Mouse (Mus musculus): Measurements from ENCODE around the gene Tnfrsf17. TPM values are rescaled to one million over a fixed set of nuclear protein-coding genes. Genes with fewer than 3 reads are reported as not detected.
"Not testable (repeated sequence)": the region's sequence is repeated elsewhere in the genome, so short reads cannot be mapped to it uniquely, and the experiment has no call there.

The Tnfrsf17 gene
- polyA plus RNA-seq, 1 experiment = 1.2 TPM

- Histone ChIP-seq H3K4me3 (ENCODE audit: insufficient read depth, low read length) (no peak overlapping the region), H3K27ac (ENCODE audit: insufficient read depth, low read length) (no peak overlapping the region), H3K4me1 (ENCODE audit: control insufficient read depth, insufficient read depth, low read length) (no peaks in the 10 kb centered on the region)
- TF ChIP-seq CTCF (IDR thresholded peaks at IDR 0.05; ENCODE audit: extremely low read depth, insufficient read depth, low read length) (no peak), POLR2A (IDR thresholded peaks at IDR 0.05; ENCODE audit: extremely low read depth, insufficient read depth, low read length) (no peak)
Observed at GRCm38 (mm10) chr16:11331030-11331429, 17.4 kb downstream of the Tnfrsf17 start.

- TF ChIP-seq CTCF (IDR thresholded peaks at IDR 0.05; ENCODE audit: extremely low read depth, insufficient read depth, low read length) (no peak), POLR2A (IDR thresholded peaks at IDR 0.05; ENCODE audit: extremely low read depth, insufficient read depth, low read length) (no peak)
- Histone ChIP-seq H3K4me3 (ENCODE audit: insufficient read depth, low read length) (no peak overlapping the region), H3K4me1 (ENCODE audit: control insufficient read depth, insufficient read depth, low read length) (no peaks in the 10 kb centered on the region), H3K27ac (ENCODE audit: insufficient read depth, low read length) (peak overlapping the region; percentile 33; the same call in 1 of the 2 replicates)
Observed at GRCm38 (mm10) chr16:11343292-11343815, 29.7 kb downstream of the Tnfrsf17 start.

GRCm38 (mm10) chr16:11351903-11352302, 38.3 kb downstream of the Tnfrsf17 start:
- no peak for TF ChIP-seq POLR2A (IDR thresholded peaks at IDR 0.05; ENCODE audit: extremely low read depth, insufficient read depth, low read length)
- TF ChIP-seq CTCF (IDR thresholded peaks at IDR 0.05; ENCODE audit: extremely low read depth, insufficient read depth, low read length) = no peak
- no peak overlapping the region for H3K4me3 ChIP-seq (ENCODE audit: insufficient read depth, low read length)
- H3K4me1 ChIP-seq (ENCODE audit: control insufficient read depth, insufficient read depth, low read length) = no peaks in the 10 kb centered on the region
- H3K27ac ChIP-seq (ENCODE audit: insufficient read depth, low read length) = no peak overlapping the region

- TF ChIP-seq CTCF (IDR thresholded peaks at IDR 0.05; ENCODE audit: extremely low read depth, insufficient read depth, low read length) (no peak), POLR2A (IDR thresholded peaks at IDR 0.05; ENCODE audit: extremely low read depth, insufficient read depth, low read length) (no peak)
- Histone ChIP-seq H3K4me1 (ENCODE audit: control insufficient read depth, insufficient read depth, low read length) (no peaks in the 10 kb centered on the region), H3K4me3 (ENCODE audit: insufficient read depth, low read length) (no peak overlapping the region), H3K27ac (ENCODE audit: insufficient read depth, low read length) (no peak overlapping the region)
Observed at GRCm38 (mm10) chr16:11359173-11359572, 45.6 kb downstream of the Tnfrsf17 start.

DNA sequence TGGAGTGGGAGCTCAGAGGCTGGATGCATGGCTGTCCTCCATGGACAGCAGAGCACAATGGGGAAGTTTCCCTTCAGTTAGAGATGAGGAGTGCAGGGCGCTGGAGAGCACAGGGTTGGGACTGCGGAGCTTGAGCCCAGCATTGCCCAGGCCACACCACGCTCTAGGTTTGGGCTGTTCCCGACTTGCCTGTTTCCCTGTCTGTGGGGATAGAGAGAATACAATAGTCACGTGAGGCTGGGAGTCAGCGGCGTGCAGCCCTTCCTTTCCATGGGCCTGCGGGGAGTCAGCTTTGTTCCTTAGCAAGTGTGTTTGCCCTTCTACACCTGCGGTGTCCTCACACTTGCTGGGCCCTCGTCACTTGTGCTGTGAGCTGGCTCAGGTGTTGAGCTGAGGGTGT, 46.3 kb downstream of the Tnfrsf17 start:
- Histone ChIP-seq H3K4me1 (ENCODE audit: control insufficient read depth, insufficient read depth, low read length) (no peaks in the 10 kb centered on the region), H3K4me3 (ENCODE audit: insufficient read depth, low read length) (no peak overlapping the region), H3K27ac (ENCODE audit: insufficient read depth, low read length) (no peak overlapping the region)
- no peak for TF ChIP-seq CTCF (IDR thresholded peaks at IDR 0.05; ENCODE audit: extremely low read depth, insufficient read depth, low read length)
- TF ChIP-seq POLR2A (IDR thresholded peaks at IDR 0.05; ENCODE audit: extremely low read depth, insufficient read depth, low read length) = no peak

- H3K4me3 ChIP-seq (ENCODE audit: insufficient read depth, low read length); H3K27ac ChIP-seq (ENCODE audit: insufficient read depth, low read length); H3K4me1 ChIP-seq (ENCODE audit: control insufficient read depth, insufficient read depth, low read length): not testable (repeated sequence)
Observed at GRCm38 (mm10) chr16:11360576-11360975, 47.0 kb downstream of the Tnfrsf17 start.

DNA sequence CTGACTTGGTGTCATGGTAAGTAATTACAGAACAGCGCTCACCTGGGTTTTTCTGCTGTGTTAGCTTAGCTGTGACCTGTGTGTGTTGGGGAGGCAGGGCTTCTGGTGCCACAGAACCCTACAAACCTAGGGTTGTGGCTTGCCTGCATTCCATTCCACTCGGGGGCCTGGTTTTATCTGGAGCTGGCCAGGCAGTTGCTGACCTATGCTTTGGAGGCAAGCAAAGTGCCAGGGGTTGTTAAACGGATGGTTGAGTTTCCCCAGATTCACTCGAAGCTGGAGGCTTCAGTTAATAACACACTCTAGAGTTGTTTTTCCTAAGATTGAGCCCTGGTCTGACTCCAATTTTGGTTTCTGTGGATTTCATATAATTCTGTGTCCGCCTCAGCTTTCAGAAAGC, 52.0 kb downstream of the Tnfrsf17 start:
- H3K4me1 ChIP-seq (ENCODE audit: control insufficient read depth, insufficient read depth, low read length) = no peaks in the 10 kb centered on the region

GRCm38 (mm10) chr16:11366851-11367250, 53.2 kb downstream of the Tnfrsf17 start:
- no peak for TF ChIP-seq POLR2A (IDR thresholded peaks at IDR 0.05; ENCODE audit: extremely low read depth, insufficient read depth, low read length)
- no peak for TF ChIP-seq CTCF (IDR thresholded peaks at IDR 0.05; ENCODE audit: extremely low read depth, insufficient read depth, low read length)
- Histone ChIP-seq H3K4me3 (ENCODE audit: insufficient read depth, low read length) (no peak overlapping the region), H3K27ac (ENCODE audit: insufficient read depth, low read length) (no peak overlapping the region), H3K4me1 (ENCODE audit: control insufficient read depth, insufficient read depth, low read length) (no peaks in the 10 kb centered on the region)

More for the DNA sequence above, 52.0 kb downstream of the Tnfrsf17 start:
- no peak overlapping the region for H3K27ac ChIP-seq (ENCODE audit: insufficient read depth, low read length)
- no peak overlapping the region for H3K4me3 ChIP-seq (ENCODE audit: insufficient read depth, low read length)
- TF ChIP-seq POLR2A (IDR thresholded peaks at IDR 0.05; ENCODE audit: extremely low read depth, insufficient read depth, low read length) (no peak), CTCF (IDR thresholded peaks at IDR 0.05; ENCODE audit: extremely low read depth, insufficient read depth, low read length) (no peak)

GRCm38 (mm10) chr16:11368412-11368811, 54.8 kb downstream of the Tnfrsf17 start:
- Histone ChIP-seq H3K4me1 (ENCODE audit: control insufficient read depth, insufficient read depth, low read length) (no peaks in the 10 kb centered on the region), H3K27ac (ENCODE audit: insufficient read depth, low read length) (no peak overlapping the region), H3K4me3 (ENCODE audit: insufficient read depth, low read length) (no peak overlapping the region)
- TF ChIP-seq POLR2A (IDR thresholded peaks at IDR 0.05; ENCODE audit: extremely low read depth, insufficient read depth, low read length) = no peak
- TF ChIP-seq CTCF (IDR thresholded peaks at IDR 0.05; ENCODE audit: extremely low read depth, insufficient read depth, low read length) = no peak

- TF ChIP-seq POLR2A (IDR thresholded peaks at IDR 0.05; ENCODE audit: extremely low read depth, insufficient read depth, low read length) (no peak), CTCF (IDR thresholded peaks at IDR 0.05; ENCODE audit: extremely low read depth, insufficient read depth, low read length) (no peak)
- Histone ChIP-seq H3K4me1 (ENCODE audit: control insufficient read depth, insufficient read depth, low read length) (no peaks in the 10 kb centered on the region), H3K4me3 (ENCODE audit: insufficient read depth, low read length) (no peak overlapping the region), H3K27ac (ENCODE audit: insufficient read depth, low read length) (no peak overlapping the region)
Observed at GRCm38 (mm10) chr16:11369162-11369561, 55.5 kb downstream of the Tnfrsf17 start.
